Mouse (Mus musculus) urinary bladder, postnatal 36 days (tissue): ENCODE data around the gene Oat.

ENCODE experiments used
- DNase-seq, 2 experiments: peaks; one replicate each; pipeline ENCODE4 v3.0.0; 2022; ENCODE audit warnings: low spot score in 2 of 2, mixed read lengths in 1 of 2

Oat gene

DNA sequence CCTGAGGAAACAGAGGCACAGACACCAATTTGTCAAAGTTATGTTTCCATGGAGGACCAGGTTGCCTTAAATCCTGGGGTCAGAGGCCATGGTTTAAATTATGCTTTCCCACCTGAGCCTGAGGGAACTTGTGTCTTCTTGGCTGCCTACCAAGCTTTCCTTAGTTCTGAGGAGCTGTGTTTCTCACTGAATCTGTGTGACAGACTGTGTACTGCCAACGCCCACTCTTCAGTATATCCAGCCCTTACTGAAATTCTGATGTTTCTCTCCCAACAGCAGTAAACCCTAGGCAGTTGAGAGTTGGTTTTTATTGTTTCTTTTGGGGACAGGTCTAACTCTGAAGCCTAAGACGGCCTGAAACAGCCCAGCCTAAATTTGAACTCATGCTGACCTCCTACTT is 17.6 kb upstream of the Oat start:
- no peak for DNase-seq

GRCm38 (mm10) chr7:132589610-132590009 is 13.4 kb upstream of the Oat start:
- DNase-seq: no peak

DNA sequence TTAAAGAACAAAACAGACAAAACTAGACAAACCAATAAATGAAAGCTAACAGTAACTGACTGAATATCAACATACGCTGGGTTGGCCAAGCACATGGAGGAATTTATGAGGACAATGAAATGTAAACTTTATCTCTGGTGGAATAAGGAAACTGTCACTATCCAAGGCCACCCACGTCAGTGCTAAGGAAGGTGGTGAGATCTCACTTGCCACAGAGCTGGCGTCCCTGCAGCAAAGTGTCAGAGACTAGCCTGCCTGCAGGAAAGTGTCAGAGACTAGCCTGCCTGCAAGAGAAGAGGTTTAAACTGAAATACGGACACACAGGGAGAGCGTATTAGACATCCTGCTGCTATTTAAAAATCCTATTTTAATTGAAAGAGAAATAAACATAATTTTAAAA is 11.0 kb upstream of the Oat start:
- no peak for DNase-seq

- DNase-seq: no peak
Observed at GRCm38 (mm10) chr7:132585695-132586491, 9.7 kb upstream of the Oat start.

DNA sequence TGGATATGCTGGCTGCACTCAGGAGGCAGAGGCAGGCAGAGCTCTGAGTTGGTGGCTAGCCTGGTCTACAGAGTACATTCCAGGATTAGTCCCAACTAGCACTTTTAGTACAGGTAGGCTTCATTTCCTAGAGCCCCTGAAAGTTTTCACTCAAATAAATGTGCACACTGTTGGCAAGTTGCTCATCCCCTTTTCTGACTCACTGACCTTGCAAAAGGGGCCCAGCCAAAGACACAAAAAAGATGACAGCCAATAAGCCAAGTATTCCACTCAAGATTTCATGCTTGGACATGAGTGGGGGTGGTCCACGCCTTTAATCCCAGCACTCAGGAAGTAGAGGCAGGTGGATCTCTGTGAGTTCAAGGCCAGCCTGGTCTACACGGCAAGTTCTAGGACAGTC is 5.2 kb upstream of the Oat start:
- no peak for DNase-seq

- DNase-seq: no peak
Observed at GRCm38 (mm10) chr7:132580511-132580910, 4.3 kb upstream of the Oat start.

- no peak for DNase-seq
Observed at GRCm38 (mm10) chr7:132576891-132577290, 693 bp upstream of the Oat start.

- DNase-seq: peak; percentile 66 to 74
Observed at GRCm38 (mm10) chr7:132575623-132576022, 575 bp downstream of the Oat start.

DNA sequence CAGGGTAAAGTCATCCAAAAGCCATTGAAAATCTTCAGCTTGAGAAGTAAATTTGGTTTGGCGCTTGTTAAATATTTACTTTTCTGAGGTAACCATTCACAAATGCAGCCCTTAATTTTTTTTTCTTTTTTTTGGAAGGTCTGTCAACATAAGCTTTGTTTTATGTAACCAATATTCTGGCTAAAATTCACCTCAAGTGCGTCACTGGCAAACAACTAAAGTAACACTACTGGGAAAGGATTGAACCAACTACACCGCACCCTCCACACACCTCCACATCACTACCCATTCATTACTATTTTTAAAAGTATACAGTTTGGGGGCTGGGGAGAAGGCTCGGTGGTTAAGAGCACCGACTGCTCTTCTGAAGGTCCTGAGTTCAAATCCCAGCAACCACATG is 1.6 kb downstream of the Oat start:
- DNase-seq: no peak

- no peak for DNase-seq
Observed at GRCm38 (mm10) chr7:132573205-132573604, 3.0 kb downstream of the Oat start.

- DNase-seq: no peak
Observed at GRCm38 (mm10) chr7:132572738-132573137, 3.5 kb downstream of the Oat start.

DNA sequence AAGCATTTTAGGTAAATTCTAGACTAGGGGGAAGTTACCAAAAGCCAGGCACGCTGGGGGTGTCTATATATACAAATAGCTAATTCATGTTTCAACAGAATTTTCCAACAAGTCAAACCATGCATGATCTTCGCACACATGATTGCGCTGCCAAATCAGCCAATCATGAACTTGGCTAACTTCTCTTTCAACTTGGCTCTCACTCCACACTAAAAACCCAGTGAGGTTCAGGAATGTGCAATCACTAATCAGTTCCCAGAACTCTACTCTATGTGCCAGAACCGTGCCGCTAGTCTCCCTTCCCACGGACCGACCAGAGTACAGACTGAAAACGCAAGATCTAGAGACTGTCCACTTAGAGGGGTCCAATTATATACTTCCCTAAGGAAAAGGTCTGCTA is 4.7 kb downstream of the Oat start:
- DNase-seq: peak in 1 of 2 experiments; percentile 33

DNA sequence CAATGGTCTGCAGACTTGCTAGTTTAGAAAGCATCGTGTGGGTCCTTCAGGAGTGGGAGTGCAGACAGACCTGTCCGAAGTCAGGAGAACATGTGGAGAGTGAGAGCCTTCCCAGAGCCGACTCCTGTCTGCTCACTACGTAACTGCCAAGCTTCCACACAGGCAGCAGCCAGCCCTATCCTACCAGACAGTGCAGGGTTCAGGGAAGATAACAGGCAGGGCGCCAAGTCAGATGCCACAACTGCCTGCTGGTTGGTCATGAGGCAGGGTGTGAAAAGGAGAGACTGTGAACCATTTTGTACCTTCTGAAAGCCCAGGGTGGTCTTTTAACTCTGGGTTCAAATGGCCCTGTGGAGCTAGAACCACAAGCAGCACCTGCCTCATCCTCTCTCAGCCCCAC is 6.1 kb downstream of the Oat start:
- peak in 1 of 2 experiments; percentile 22 for DNase-seq

DNA sequence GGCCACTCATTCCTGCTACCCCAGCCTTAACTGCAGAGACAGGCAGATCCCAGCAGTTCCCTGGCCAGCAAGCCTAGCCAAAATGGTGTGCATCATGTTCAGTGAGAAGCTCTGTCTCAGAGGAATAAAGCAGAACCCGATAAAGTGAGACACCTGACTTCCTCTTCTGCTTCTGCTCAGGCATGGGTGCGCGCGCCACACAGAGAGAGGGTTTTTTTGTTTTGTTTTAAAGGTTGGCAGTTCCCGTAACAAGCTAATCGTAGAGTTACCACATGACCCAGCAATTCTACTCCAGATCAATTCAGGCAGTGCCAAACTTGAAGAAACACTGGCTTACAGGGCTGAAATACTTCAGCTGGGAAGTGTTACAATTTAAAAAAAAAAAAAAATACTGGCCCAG is 7.4 kb downstream of the Oat start:
- peak in 1 of 2 experiments; percentile 12 for DNase-seq

- DNase-seq: no peak
Observed at GRCm38 (mm10) chr7:132565831-132566230, 10.4 kb downstream of the Oat start.

- no peak for DNase-seq
Observed at GRCm38 (mm10) chr7:132559138-132559766, 16.9 kb downstream of the Oat start.

GRCm38 (mm10) chr7:132558141-132558736 is 18.0 kb downstream of the Oat start:
- no peak for DNase-seq

DNA sequence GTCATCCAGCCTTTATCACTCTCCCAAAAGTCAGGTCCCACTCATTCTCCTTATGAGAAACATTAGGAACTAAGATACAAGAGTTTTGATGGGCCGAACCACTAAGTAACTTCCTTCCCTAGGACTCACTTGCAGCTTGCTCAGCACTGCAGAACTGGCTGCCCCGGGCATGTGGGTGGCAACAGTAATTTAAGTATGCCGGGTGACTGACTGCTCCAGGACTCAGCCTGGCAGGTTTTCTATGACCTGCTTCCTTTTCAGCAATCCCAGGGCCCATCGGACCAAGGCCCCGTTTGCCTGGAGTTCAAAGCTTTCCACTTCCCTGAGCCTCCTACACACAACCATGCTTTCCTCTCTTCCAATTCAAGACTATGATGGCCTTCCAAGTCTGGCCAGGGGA is 19.6 kb downstream of the Oat start:
- no peak for DNase-seq

- DNase-seq: no peak
Observed at GRCm38 (mm10) chr7:132555911-132556310, 20.3 kb downstream of the Oat start.

GRCm38 (mm10) chr7:132554091-132554490 is 22.1 kb downstream of the Oat start:
- no peak for DNase-seq

GRCm38 (mm10) chr7:132551351-132552126 is 24.7 kb downstream of the Oat start:
- DNase-seq: peak; percentile 95 to 97

DNA sequence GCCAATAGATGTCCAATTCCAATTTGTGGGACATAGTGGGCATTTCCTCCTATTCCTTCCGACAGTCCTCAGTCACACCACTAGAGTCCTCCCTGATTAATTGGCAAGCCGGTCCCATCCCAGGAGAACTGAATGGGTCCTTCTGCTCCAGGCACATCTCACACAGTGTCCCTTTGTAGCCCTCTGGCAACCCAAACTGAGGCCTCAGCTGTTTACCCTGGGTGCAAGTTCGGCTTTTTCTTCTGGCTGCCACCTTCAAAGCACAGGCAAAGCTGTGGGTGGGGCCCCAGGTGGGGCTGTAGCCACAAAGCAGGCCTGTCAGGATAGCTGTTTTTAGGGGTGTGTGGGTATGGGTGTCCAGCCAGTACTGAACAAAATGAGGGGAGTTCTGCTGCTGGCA is 29.1 kb downstream of the Oat start:
- DNase-seq: no peak
